Mouse (Mus musculus) neural tube, embryonic 14.5 days (tissue): ENCODE results near the gene Rtn1. TPM values are rescaled to one million over a fixed set of nuclear protein-coding genes. Genes with fewer than 3 reads are reported as not detected.
A peak's percentile ranks its signal among the peaks of the same experiment; 100 is the strongest.

Source experiments
- ATAC-seq: fragments of 200-750 bp; cut with Nextera tagmentation; 2 replicates; pipeline ENCODE4 v1.8.0; 2017; ENCODE audit warnings: low read depth, mild to moderate bottlenecking, moderate TSS enrichment, moderate library complexity
- H3K27ac ChIP-seq: fragments of 300-500 bp; sonication (generic); 2 replicates; pipeline ENCODE4 v1.5.1; 2014; ENCODE audit warnings: low read depth, mild to moderate bottlenecking, control low read depth, low read length, moderate library complexity, mixed read lengths
- H3K27me3 ChIP-seq: fragments of 300-500 bp; sonication (generic); 2 replicates; pipeline ENCODE4 v1.6.1; 2014; ENCODE audit warnings: low read length; ENCODE audit not compliant: control insufficient read depth, insufficient read depth
- H3K36me3 ChIP-seq: fragments of 300-500 bp; sonication (generic); 2 replicates; pipeline ENCODE4 v1.6.1; 2014; ENCODE audit warnings: low read length, mixed read lengths; ENCODE audit not compliant: control insufficient read depth, insufficient read depth
- H3K4me1 ChIP-seq: fragments of 300-500 bp; sonication (generic); 2 replicates; pipeline ENCODE4 v1.6.1; 2014; ENCODE audit warnings: low read length; ENCODE audit not compliant: control insufficient read depth, insufficient read depth
- H3K4me2 ChIP-seq: fragments of 300-500 bp; sonication (generic); 2 replicates; pipeline ENCODE4 v1.6.1; 2014; ENCODE audit warnings: mild to moderate bottlenecking, low read depth, low read length, control low read depth
- H3K4me3 ChIP-seq: fragments of 300-500 bp; sonication (generic); 2 replicates; pipeline ENCODE4 v1.5.1; 2014; ENCODE audit warnings: low read depth, low read length, control low read depth, mixed read lengths
- H3K9ac ChIP-seq: fragments of 300-500 bp; sonication (generic); replicated peaks from 2 replicates; pipeline ENCODE4 v1.6.1; 2014; ENCODE audit warnings: low read depth, mild to moderate bottlenecking, control low read depth, low read length, mixed read lengths
- H3K9me3 ChIP-seq: fragments of 300-500 bp; sonication (generic); 2 replicates; pipeline ENCODE4 v1.6.1; 2016; ENCODE audit warnings: low read length; ENCODE audit not compliant: control insufficient read depth
- WGBS: fragments of 180-500 bp; shearing (Covaris S2); extraction: QIAGEN DNeasy Blood & Tissue Kit; methylation state at CpG from one replicate; pipeline ENCODE4 v1.1.7; 2014; 5-methylcytosine and 5-hydroxymethylcytosine counted together
- polyA plus RNA-seq: library from polyadenylated mRNA; unstranded; fragments of >200 nt; fragmentation: Nextera tagmentation; extraction: Ambion mirVana; gene quantifications from 2 replicates; pipeline ENCODE4 v1.2.1, GENCODE M21; 2014

Gene Rtn1
- 2,768 and 3,331 TPM in 2 replicates for polyA plus RNA-seq

DNA sequence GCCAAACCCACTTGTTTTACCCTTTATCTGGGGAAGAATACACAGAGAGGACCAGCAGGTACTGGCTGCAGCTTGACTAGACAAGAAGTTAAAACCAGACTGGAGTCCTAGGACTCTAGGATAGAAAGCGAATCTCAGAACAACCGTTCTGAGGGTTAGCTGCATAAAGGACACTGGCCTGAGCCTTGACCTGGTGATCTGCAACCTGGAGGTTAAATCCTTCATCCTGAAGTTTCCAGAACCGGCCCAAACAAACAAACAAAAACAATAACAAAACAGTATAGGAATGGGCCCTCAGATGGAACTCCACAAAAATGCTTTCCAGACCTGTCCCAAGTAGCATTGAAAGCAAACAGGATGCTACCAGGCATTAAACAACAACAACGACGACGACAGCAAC is at the start of gene Rtn1:
Rtn1 (minus strand) TSS at position 101 of the 400 bp plus-strand sequence.
- H3K36me3 ChIP-seq: no peaks in the 10 kb centered on the region
- no peaks in the 10 kb centered on the region for H3K27me3 ChIP-seq
- H3K4me1 ChIP-seq: peaks cover 5% of the 10 kb centered on the region; the same call in 1 of the 2 replicates
- H3K9me3 ChIP-seq: no peaks in the 10 kb centered on the region
- peak within 1 kb of the TSS; percentile 79 for H3K4me2 ChIP-seq
- peak within 1 kb of the TSS; percentile 70 for H3K4me3 ChIP-seq
- H3K9ac ChIP-seq: peak within 1 kb of the TSS; percentile 78
- no peak for ATAC-seq
- WGBS: 25% methylated on average over 6 of the region's 6 CpGs
- H3K27ac ChIP-seq: peak within 1 kb of the TSS; percentile 55

GRCm38 (mm10) chr12:72453941-72454340 is 45.1 kb upstream of the Rtn1 start:
- 81% methylated on average over 17 of the region's 17 CpGs for WGBS
- no peak for ATAC-seq
- no peak overlapping the region for H3K4me3 ChIP-seq

DNA sequence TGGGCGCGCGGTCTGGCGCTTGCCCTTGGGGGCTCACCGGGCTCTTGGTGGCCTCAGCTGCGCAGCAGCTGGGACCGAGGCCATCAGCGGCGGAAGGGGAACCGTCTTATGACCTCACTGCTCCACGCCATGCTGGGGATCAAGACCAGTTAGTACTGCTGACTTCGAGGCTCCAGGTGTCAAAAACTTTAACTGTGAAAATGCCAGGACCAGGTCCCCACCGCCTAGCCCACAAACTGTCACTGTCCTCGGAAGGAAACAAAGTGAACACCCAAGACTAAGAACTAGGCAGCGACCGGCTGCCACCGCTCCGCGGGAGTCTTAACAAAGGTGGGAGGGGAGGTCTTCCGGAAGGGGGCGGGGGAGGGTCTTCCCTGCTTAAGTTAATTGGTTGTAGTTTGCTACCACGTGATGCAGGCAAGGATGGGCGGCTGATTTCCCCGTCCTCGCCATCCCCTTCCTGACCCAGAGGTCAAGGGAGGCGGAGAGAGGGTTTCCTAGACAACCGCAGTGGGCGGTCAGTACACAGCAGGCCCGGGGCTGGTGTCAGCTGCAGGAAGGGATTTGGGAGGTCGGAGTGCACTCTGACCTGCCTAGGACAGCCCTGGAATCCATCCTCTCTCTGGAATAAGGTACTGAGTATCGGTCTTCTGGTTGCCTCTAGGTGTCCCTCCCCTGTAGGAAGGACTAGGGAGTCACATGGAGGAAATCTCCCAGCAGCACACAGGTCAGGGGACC is 33.2 kb upstream of the Rtn1 start, which contains the start of gene Lrrc9:
Lrrc9 (plus strand) TSS at position 28 of the 738 bp plus-strand sequence.
- Histone ChIP-seq H3K9me3 (no peaks in the 10 kb centered on the region), H3K27me3 (no peaks in the 10 kb centered on the region), H3K4me1 (0 out of 2 replicates have a peak, but pooled peaks cover 4% of the 10 kb centered on the region), H3K36me3 (no peaks in the 10 kb centered on the region), H3K27ac (no peak within 1 kb of the TSS), H3K9ac (peak within 1 kb of the TSS; percentile 39), H3K4me3 (peak within 1 kb of the TSS; percentile 42), H3K4me2 (peak within 1 kb of the TSS; percentile 77)
- peak; percentile 85 for ATAC-seq
- whole genome bisulfite sequencing: under 1% methylated on average over 31 of the region's 31 CpGs

More at GRCm38 (mm10) chr12:72453941-72454340, 45.1 kb upstream of the Rtn1 start:
- no peaks in the 10 kb centered on the region for H3K36me3 ChIP-seq
- no peaks in the 10 kb centered on the region for H3K27me3 ChIP-seq
- H3K9me3 ChIP-seq: no peaks in the 10 kb centered on the region
- H3K9ac ChIP-seq: no peak overlapping the region
- H3K4me2 ChIP-seq: no peak overlapping the region
- no peaks in the 10 kb centered on the region for H3K4me1 ChIP-seq
- H3K27ac ChIP-seq: no peak overlapping the region

GRCm38 (mm10) chr12:72438961-72439480 is 30.2 kb upstream of the Rtn1 start:
- Histone ChIP-seq H3K9me3 (no peaks in the 10 kb centered on the region), H3K27me3 (no peaks in the 10 kb centered on the region), H3K4me2 (no peak overlapping the region), H3K4me1 (0 out of 2 replicates have a peak, but pooled peaks cover 4% of the 10 kb centered on the region), H3K27ac (no peak overlapping the region), H3K4me3 (no peak overlapping the region), H3K9ac (no peak overlapping the region), H3K36me3 (no peaks in the 10 kb centered on the region)
- 57% methylated on average over 6 of the region's 6 CpGs for WGBS
- no peak for ATAC-seq

- Histone ChIP-seq H3K27ac (no peak overlapping the region), H3K9me3 (no peaks in the 10 kb centered on the region), H3K9ac (no peak overlapping the region), H3K36me3 (no peaks in the 10 kb centered on the region), H3K4me2 (no peak overlapping the region), H3K27me3 (no peaks in the 10 kb centered on the region), H3K4me3 (no peak overlapping the region), H3K4me1 (0 out of 2 replicates have a peak, but pooled peaks cover 4% of the 10 kb centered on the region)
- 52% methylated on average over 10 of the region's 10 CpGs for WGBS
- ATAC-seq: no peak
Measured at GRCm38 (mm10) chr12:72437676-72438341, 29.0 kb upstream of the Rtn1 start.

DNA sequence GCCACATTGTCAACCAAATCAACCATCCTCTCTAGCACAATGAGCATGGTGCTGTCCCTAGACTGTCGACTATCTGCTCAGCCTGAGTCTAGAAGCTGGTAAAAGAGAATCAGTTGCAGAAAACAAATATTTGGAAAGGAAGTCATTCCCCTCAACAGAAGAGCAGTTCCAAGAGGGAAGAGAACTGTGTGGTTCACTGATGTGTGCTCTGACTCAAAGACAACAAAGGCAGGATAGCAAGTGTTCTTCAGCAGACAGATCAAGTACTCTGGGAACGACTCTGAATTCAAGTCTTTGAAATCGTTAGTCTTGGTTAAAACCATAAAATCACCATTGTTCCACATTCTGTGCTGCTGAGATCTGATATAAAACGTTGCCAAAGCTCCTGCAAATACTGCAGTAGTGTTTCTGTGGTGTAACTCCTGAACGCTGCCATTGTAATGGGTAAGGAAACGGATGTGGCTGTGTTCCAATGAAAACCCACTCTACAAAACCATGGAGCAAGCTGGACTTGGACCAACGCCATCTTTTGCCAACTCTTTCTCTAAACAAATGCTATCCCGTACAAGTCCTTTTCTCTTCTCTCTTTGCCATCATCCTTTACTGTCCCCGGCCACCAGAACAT is 24.5 kb upstream of the Rtn1 start:
- no peak overlapping the region for H3K4me2 ChIP-seq
- H3K27ac ChIP-seq: no peak overlapping the region
- no peak overlapping the region for H3K4me3 ChIP-seq
- H3K9ac ChIP-seq: no peak overlapping the region
- H3K9me3 ChIP-seq: no peaks in the 10 kb centered on the region
- H3K4me1 ChIP-seq: no peaks in the 10 kb centered on the region
- H3K27me3 ChIP-seq: no peaks in the 10 kb centered on the region
- 45% methylated on average over 9 of the region's 9 CpGs for WGBS
- no peaks in the 10 kb centered on the region for H3K36me3 ChIP-seq
- ATAC-seq: no peak; the same call in 1 of the 2 replicates

- 73% methylated on average over 4 of the region's 4 CpGs for WGBS
- Histone ChIP-seq H3K9me3 (no peaks in the 10 kb centered on the region), H3K9ac (no peak overlapping the region), H3K36me3 (no peaks in the 10 kb centered on the region), H3K27me3 (no peaks in the 10 kb centered on the region), H3K4me1 (no peaks in the 10 kb centered on the region), H3K27ac (no peak overlapping the region), H3K4me2 (no peak overlapping the region), H3K4me3 (no peak overlapping the region)
- ATAC-seq: no peak
Measured at GRCm38 (mm10) chr12:72432209-72432608, 23.4 kb upstream of the Rtn1 start.

DNA sequence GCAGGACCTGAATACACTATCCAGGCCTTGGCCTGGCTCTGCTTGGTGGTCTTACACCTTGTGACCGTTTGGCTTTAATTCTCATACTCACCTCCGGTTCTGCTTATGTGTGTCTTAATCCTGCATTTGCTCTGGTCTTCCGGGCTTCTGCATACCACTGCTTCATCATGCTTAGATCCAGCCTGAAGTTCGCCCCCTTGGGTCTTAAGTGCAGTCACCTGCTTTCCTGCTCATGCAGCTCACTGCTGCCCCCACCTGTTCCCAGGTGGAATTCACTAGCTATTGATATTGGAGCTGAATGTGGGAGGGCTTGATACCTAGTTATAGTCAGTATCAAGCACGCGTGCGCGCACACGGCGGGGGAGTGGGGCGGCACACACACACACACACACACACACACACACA is 18.9 kb upstream of the Rtn1 start:
- peak; percentile 63 for ATAC-seq
- H3K36me3 ChIP-seq: no peaks in the 10 kb centered on the region
- no peaks in the 10 kb centered on the region for H3K9me3 ChIP-seq
- no peak overlapping the region for H3K9ac ChIP-seq
- H3K4me3 ChIP-seq: no peak overlapping the region
- no peaks in the 10 kb centered on the region for H3K4me1 ChIP-seq
- H3K27ac ChIP-seq: no peak overlapping the region
- peak overlapping the region; percentile 7; the same call in 1 of the 2 replicates for H3K4me2 ChIP-seq
- 28% methylated on average over 11 of the region's 11 CpGs for WGBS
- no peaks in the 10 kb centered on the region for H3K27me3 ChIP-seq
